Mouse (Mus musculus) left cerebral cortex, adult 11 months (tissue): ENCODE results near the gene Ccdc114.
"Not testable (repeated sequence)": the region's sequence is repeated elsewhere in the genome, so short reads cannot be mapped to it uniquely, and the experiment has no call there.

Experiments used
- DNase-seq: peaks from one replicate; pipeline ENCODE4 v3.0.0; 2022; ENCODE audit warnings: low spot score

Gene Ccdc114

GRCm38 (mm10) chr7:45919083-45919671 is 4.7 kb upstream of the Ccdc114 start:
- DNase-seq = no peak

DNA sequence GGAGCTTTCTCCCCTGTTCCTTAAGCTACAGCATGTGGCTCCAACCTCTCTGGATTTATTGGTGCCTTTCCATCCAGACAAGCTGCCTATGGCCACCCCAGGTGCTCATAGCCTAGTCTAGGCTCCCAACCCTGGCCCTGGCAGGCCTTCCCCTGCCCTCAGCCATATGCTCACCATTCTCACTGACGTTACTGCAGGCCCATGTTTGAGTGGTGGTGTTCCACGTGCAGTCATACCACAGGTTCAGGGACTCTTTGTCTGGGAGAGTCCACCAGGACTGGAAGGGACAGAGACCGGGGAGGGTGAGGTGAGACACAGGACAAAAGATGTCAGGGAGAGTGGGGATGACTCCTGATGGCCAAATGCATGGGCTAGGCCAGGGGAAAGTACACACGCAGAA is 4.1 kb upstream of the Ccdc114 start:
- DNase-seq = no peak

DNA sequence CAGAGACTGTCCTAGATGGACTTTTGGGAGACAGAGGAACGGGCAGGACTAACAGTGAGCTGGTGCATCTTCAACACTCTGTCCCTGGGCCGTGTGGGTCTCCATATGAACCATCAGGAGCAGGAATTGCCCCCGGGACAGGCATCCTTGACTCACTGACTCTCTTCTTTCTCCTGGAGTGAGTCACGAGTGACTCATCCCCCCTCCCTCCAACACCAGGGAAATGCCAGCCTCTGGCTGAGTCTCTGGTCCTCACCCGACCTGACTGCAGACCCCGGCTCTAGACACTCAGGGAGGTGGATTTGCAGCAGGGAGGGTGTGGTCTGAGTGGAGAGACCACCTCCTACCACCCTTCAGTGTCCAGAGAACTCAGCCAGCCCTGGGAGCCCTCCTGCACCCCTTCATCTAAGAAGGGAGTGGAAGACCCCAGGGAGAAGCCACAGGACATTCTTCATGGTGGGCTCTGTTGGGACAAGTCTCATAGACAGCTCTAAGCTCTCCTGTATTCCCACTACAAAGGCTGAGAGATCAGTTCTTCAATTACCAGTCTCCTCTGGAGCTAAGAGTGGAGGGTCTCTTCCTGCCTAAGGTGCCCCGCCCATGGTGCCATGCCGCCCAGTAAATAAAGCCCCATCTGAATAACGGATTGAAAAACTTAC is 3.2 kb upstream of the Ccdc114 start:
- no peak for DNase-seq

GRCm38 (mm10) chr7:45921242-45921621 is 2.6 kb upstream of the Ccdc114 start, which contains the start of gene Emp3:
Gene Emp3, minus strand, starts transcription at chr7:45921404.
- no peak for DNase-seq

- DNase-seq = no peak
Observed at GRCm38 (mm10) chr7:45921950-45922600, 1.8 kb upstream of the Ccdc114 start.

DNA sequence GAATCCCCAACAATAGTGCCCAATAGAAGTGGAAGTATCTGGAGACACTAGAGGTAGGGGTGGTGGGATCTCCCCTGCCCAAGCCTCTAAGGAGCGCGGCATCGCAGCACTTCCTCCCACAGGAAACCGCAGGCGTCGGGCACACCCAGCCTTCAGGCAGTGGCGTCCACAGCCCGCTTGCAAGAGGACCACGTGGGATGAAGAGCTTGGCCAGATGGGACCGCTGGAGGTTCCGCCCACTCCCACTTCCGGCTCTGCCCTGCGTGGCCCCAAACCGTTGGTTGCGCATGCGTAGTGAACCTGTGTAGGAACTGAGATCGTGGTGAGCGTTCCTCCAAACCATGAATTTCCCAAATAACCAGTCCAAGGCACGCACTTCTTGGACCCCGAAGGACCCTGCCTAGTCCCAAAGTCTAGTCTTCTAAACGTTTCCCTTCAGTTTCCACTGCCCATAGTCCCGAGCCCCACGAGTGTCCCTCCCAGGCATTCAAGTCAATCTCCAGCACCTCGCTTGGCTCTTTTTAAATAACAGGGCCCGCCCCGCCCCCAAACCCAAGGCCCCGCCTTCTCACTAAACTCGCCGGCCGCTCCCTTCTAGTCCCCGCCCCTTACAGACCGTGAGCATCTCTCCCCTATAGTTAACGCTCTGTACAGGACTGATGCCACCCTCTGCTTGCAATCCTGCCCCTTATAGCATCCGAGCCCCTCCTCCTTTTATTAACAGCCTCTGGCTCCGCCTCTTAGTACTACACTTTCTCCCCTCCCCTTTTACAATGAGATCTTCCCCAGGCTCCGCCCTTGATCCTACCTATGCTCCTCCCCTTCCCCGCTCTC is 727 bp upstream of the Ccdc114 start:
- DNase-seq = peak; percentile 92

GRCm38 (mm10) chr7:45924429-45924816 is 551 bp downstream of the Ccdc114 start:
- no peak for DNase-seq

DNA sequence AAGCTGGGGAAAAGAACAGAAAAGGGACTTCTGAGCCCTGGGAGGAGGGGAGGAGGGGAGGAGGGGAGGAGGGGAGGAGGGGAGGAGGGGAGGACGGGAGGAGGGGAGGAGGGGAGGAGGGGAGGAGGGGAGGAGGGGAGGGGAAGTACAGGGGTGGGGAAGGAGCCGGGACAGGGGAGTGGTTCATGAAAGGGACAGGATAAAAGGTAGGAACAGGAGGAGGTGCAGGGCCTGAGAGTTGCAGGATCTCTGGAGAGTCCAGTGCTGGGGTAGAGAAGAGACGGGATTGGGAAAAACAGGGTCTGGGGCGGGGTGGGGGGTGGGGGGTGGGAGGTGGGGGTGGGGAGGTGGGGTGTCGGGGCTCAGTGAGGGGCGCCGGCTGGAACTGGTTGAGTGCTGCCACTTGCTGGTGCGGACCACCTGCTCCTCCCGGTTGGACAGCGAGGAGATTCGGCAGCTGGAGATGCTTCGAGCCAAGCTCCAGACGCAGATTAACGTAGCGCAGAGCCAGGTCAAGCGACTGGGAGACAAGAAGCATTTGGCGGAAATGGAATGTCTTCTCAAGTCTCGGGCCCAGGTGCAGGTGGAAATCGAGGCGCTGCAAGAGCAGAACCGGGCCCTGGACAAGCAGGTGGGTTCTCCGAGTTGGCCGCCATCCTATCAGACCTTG is 4.9 kb downstream of the Ccdc114 start:
- no peak for DNase-seq

DNA sequence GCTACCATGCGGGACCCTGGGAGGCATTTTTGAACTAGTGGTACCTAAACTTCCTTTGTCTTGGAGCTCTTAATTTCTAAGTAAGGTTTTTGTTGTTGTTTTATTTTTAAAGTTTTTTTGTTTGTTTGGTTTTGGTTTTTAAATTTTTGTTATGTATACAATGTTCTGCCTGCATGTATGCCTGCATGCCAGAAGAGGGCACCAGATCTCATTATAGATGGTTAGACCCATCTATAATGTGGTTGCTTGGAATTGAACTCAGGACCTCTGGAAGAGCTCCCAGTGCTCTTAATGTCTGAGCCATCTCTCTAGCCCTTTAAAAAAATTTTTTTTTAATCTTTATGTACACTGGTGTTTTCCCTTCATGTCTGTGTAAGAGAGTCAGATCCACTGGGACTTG is 5.8 kb downstream of the Ccdc114 start:
- DNase-seq = no peak

DNA sequence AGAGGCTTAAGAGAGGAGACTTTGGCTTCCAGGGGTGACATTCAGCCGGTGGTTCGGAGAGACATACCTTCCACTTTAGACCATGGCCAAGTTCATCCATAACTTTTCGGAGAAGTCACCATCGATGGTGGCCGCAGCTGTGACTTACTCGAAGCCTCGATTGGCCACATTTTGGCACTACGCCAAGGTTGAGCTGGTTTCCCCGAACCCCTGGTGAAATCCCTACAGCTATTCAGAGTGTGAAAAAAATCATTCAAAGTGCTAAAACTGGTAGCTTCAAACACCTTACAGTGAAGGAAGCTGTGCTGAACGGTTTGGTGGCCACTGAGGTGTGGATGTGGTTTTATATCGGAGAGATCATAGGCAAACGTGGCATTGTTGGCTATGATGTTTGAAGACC is 9.9 kb downstream of the Ccdc114 start:
- DNase-seq = not testable (repeated sequence)

- no peak for DNase-seq
Observed at GRCm38 (mm10) chr7:45935114-45935513, 11.2 kb downstream of the Ccdc114 start.

GRCm38 (mm10) chr7:45939836-45940235 is 16.0 kb downstream of the Ccdc114 start:
- DNase-seq = no peak

GRCm38 (mm10) chr7:45941986-45942385 is 18.1 kb downstream of the Ccdc114 start:
- DNase-seq = no peak

GRCm38 (mm10) chr7:45943280-45943679 is 19.4 kb downstream of the Ccdc114 start:
- DNase-seq = not testable (repeated sequence)

DNA sequence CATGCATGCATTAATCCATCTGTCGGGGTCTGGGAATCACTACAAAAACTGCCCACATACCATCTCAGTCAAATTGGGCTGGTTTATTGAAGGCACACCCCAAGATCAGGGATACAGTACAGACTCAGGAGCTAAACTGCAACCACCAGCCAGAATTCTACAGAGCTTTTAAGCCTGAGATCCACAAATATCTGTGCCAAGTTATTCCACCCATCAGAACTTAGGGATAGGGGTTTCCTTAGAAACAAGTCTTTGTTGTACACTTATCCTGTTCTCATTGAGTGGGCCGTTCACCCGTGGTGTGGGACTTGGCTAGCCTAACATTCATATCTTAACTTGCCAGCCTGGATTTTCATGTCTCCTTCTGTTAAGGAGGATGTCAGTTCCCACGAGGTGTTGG is 25.2 kb downstream of the Ccdc114 start:
- no peak for DNase-seq

DNA sequence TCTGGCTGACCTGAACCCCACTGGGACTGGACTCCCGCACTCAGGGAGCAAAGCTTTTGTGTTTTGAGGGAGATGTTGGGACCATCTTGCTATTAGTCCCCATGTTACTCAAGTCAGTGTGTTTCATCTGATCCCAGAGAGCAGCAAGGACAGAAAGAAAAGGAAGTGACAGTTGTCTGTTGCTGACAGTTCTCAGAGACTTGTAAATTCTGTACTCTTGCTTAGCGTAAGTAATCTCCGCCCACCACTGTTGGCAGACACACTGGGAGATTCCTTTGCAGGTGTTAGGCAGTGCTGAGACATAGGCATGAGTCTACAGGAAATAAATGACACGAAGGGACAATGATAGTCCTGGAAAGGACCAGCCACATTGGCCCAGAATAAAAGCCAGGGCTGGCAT is 32.7 kb downstream of the Ccdc114 start:
- DNase-seq = no peak

GRCm38 (mm10) chr7:45971831-45972723 is 48.2 kb downstream of the Ccdc114 start:
- no peak for DNase-seq

DNA sequence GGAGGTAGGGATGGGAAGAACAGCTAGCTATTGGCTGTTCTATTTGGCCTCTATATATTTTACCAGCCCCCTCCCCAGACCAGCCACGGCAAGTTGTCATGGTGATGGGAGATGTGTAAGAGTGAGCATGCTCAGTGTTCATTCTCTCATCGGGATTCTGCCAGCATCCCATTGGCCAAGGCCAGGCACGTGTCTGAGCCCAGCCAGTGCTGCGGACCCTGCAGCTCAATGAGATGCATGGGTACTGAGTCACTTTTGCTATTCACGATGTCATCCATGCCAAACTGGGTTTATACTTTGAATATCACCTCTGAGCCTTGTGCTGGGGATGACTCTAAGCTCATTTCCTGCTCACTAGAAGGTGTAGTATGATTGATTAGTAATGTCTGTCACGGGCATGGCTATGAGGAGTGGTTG is 49.4 kb downstream of the Ccdc114 start:
- no peak for DNase-seq

DNA sequence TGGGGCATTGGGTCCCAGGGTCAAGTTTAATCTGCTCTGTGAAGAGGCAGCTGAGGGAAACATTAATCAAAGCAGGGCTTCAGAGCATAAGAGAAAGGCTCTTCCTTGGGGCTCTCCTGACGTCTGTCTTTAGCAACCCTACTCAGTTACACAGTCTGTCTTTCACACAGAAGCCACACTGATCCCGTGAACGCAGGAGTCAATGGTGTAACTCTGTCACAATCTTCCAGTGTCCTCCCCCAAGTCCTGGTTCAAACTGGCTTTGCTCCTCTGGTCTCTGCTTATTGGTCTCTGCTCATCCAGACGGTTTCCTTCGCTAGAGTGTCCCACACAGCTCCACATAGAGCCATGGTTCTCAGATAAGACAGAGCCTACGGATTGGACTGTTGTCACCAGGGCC is 50.2 kb downstream of the Ccdc114 start:
- DNase-seq = no peak

- DNase-seq = no peak
Observed at GRCm38 (mm10) chr7:45974512-45974911, 50.6 kb downstream of the Ccdc114 start.

- DNase-seq = peak; percentile 27
Observed at GRCm38 (mm10) chr7:45981612-45982011, 57.7 kb downstream of the Ccdc114 start.
